In the genomic region with DNA sequence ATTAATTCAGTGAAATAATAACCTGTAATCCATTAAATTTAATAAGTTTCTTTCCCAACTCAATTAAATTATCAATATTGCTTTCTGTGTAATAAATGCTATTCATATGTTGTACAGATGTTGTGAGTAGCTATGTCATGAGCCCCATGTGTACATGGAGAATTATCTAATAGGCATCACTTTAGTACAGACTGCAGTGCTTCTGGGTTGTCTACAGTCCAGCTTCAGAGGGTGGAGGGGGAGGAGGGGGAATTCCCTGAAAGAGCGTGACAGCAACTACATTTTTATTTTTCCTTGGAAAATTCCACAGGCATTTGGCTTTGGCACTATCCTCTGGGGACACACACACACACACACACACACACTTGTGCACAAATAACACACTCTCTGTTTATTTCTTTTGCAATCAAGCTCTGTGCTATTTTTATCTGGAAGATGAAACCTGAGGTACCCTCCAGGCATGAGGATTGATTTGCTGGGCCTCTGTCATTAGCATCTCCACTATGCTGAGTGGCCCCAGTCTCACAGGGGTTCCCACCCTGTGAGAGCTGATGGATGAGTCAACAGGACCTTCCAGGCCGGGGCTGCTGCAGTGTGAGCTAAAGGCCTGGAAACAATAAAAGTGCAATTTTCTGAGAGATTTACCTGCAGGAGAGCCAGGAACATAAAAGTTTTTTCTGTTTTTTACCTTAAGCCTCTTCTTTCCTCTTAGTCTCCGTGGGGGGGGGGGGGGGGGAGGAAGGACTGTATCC, we compare ENCODE assay signal across 9 mouse cellular contexts. TPM values are rescaled to one million over a fixed set of nuclear protein-coding genes. Genes with fewer than 3 reads are reported as not detected.
DNase-seq lines count a peak whose midpoint lies in the region; ATAC-seq and TF ChIP-seq lines count a peak whose summit lies in the region.
"Had no signal": no experiment of that assay in that cellular context is flagged by ENCODE, and none has a peak within 500 bp of the region (broad histone marks: within the 10 kb centered on the region; RNA-seq: fewer than 3 reads in every experiment).

No protein-coding gene starts in this region.

- H3K4me3 ChIP-seq in lung, postnatal 0 days (ENCODE audit: low read depth, low read length), result no peak overlapping the region
- H3K4me3 ChIP-seq in embryonic facial prominence, embryonic 14.5 days (ENCODE audit: low read depth, low read length), result no peak overlapping the region
- no peak overlapping the region for H3K4me3 ChIP-seq in hindbrain, embryonic 13.5 days

- H3K9ac ChIP-seq in lung, postnatal 0 days (replicated peaks; ENCODE audit: low read depth), result no peak overlapping the region
- no peak overlapping the region for H3K9ac ChIP-seq in embryonic facial prominence, embryonic 14.5 days (ENCODE audit: low read depth, low read length)
- no peak overlapping the region for H3K9ac ChIP-seq in hindbrain, embryonic 13.5 days

- H3K36me3 ChIP-seq in lung, postnatal 0 days (ENCODE audit: insufficient read depth, low read length), result no peaks in the 10 kb centered on the region
- H3K36me3 ChIP-seq in embryonic facial prominence, embryonic 14.5 days (ENCODE audit: control insufficient read depth, insufficient read depth, low read length), result no peaks in the 10 kb centered on the region
- no peaks in the 10 kb centered on the region for H3K36me3 ChIP-seq in hindbrain, embryonic 13.5 days

- TF ChIP-seq EP300 in lung, postnatal 0 days (IDR thresholded peaks at IDR 0.05), result no peak

- H3K27me3 ChIP-seq in lung, postnatal 0 days (replicated peaks; ENCODE audit: insufficient read depth, low read length), result no peaks in the 10 kb centered on the region
- no peaks in the 10 kb centered on the region for H3K27me3 ChIP-seq in embryonic facial prominence, embryonic 14.5 days (replicated peaks; ENCODE audit: control insufficient read depth, insufficient read depth, low read length)
- H3K27me3 ChIP-seq in hindbrain, embryonic 13.5 days, result no peaks in the 10 kb centered on the region

- 33% methylated on average over 2 of the region's 3 CpGs for WGBS in lung, postnatal 0 days
- WGBS in embryonic facial prominence, embryonic 14.5 days, result 11% methylated on average over 3 of the region's 3 CpGs
- 26% methylated on average over 3 of the region's 3 CpGs for WGBS in hindbrain, embryonic 13.5 days

- no peaks in the 10 kb centered on the region for H3K4me1 ChIP-seq in lung, postnatal 0 days (ENCODE audit: insufficient read depth, low read depth, low read length)
- peaks cover 12% of the 10 kb centered on the region for H3K4me1 ChIP-seq in embryonic facial prominence, embryonic 14.5 days (ENCODE audit: control insufficient read depth, insufficient read depth, low read length)
- H3K4me1 ChIP-seq in hindbrain, embryonic 13.5 days (replicated peaks), result peaks cover 12% of the 10 kb centered on the region

- no peak overlapping the region for H3K4me2 ChIP-seq in lung, postnatal 0 days (replicated peaks; ENCODE audit: low read depth, low read length)
- no peak overlapping the region for H3K4me2 ChIP-seq in embryonic facial prominence, embryonic 14.5 days (ENCODE audit: low read depth, low read length)
- no peak overlapping the region for H3K4me2 ChIP-seq in hindbrain, embryonic 13.5 days

- TF ChIP-seq CTCF in lung, postnatal 0 days (IDR thresholded peaks at IDR 0.05), result no peak

- H3K9me3 ChIP-seq in lung, postnatal 0 days (ENCODE audit: low read length), result no peaks in the 10 kb centered on the region
- H3K9me3 ChIP-seq in embryonic facial prominence, embryonic 14.5 days (ENCODE audit: control insufficient read depth, low read length), result no peaks in the 10 kb centered on the region
- H3K9me3 ChIP-seq in hindbrain, embryonic 13.5 days, result no peaks in the 10 kb centered on the region

- no peak overlapping the region for H3K27ac ChIP-seq in lung, postnatal 0 days (ENCODE audit: low read length)
- no peak overlapping the region for H3K27ac ChIP-seq in embryonic facial prominence, embryonic 14.5 days (replicated peaks; ENCODE audit: low read depth, low read length)
- H3K27ac ChIP-seq in hindbrain, embryonic 13.5 days, result peak overlapping the region; percentile 52; the same call in 1 of the 2 replicates

- DNase-seq in lung, postnatal 0 days (ENCODE audit: low spot score), result peak; percentile 14
- DNase-seq in lung, postnatal 4 days, result no peak
- peak; percentile 51 for DNase-seq in embryonic facial prominence, embryonic 14.5 days (ENCODE audit: low spot score)
- DNase-seq in retina, embryonic 14.5 days (ENCODE audit: low spot score), result peak; percentile 8
- DNase-seq in cerebellum, adult 8-10 months, result no peak
- no peak for DNase-seq in right cerebral cortex, postnatal 14 days
- DNase-seq: thymus, postnatal 4 days had no signal

- no peak for ATAC-seq in lung, postnatal 0 days
- peak; percentile 69 for ATAC-seq in embryonic facial prominence, embryonic 14.5 days (ENCODE audit: low read depth)
- no peak for ATAC-seq in hindbrain, embryonic 13.5 days (ENCODE audit: low FRiP score)
- ATAC-seq: forebrain, embryonic 14.5 days had no signal

RNA-seq across cellular contexts. Expression of a gene that starts 23.2 kb away (rescaled TPM):
- 2.2 and 2.7 TPM in 2 replicates for polyA plus RNA-seq in lung, postnatal 0 days (2015; fragmentation: Nextera tagmentation; extraction: Ambion mirVana)
- polyA plus RNA-seq in embryonic facial prominence, embryonic 14.5 days (2014; fragmentation: Nextera tagmentation; extraction: Ambion mirVana), result 3.0 and 4.6 TPM in 2 replicates
- 2.3 and 2.8 TPM in 2 replicates for polyA plus RNA-seq in hindbrain, embryonic 13.5 days (2015; fragmentation: Nextera tagmentation; extraction: Ambion mirVana)

Comparison
In these comparisons a context has a peak if more than half of its experiments do, and no peak if none do; other contexts are left out.
1. DNase-seq: peak in lung, postnatal 0 days (single experiment), embryonic facial prominence, embryonic 14.5 days (single experiment) and retina, embryonic 14.5 days (single experiment); none in lung, postnatal 4 days (0 of 2), cerebellum, adult 8-10 months (single experiment) and right cerebral cortex, postnatal 14 days (single experiment).